Mouse (Mus musculus): ENCODE measurements at regions not wholly inside any gene's neighbourhood (a gene's known extent, or its start where the extent isn't known, plus 50 kb on each side); places are given as distances from the start of the nearest gene placed in this dataset.
"Not testable (repeated sequence)": the region's sequence is repeated elsewhere in the genome, so short reads cannot be mapped to it uniquely, and the experiment has no call there.

GRCm38 (mm10) chr10:86636953-86637376, 68.3 kb downstream of the Hsp90b1 start:
- peak; percentile 14 to 75 for DNase-seq (ENCODE audit: low spot score in 2 of 2)

- not testable (repeated sequence) for DNase-seq (ENCODE audit: low spot score in 2 of 2)
Measured at GRCm38 (mm10) chr10:86636515-86636914, 68.8 kb downstream of the Hsp90b1 start.

DNA sequence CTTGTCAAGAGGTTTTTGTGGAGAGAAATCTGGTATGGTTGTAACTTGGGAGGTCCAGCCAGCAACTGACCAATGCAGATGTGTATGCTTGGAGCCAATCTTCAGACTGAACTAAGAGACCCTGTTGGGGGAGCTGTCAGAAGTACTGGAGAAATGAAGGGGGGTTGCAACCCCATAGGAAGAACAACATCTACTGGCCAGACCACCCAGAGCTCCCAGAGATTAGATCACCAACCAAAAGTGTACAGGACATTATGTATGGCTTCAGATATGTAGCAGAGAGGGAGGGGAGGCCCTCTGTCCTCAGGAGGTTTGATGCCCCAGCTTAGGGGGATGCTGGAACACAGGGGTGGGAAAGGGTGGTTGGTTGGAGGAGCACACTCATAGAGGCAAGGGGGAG, 78.6 kb downstream of the Hsp90b1 start:
- not testable (repeated sequence) for DNase-seq (ENCODE audit: low spot score in 2 of 2)

- DNase-seq (ENCODE audit: low spot score in 2 of 2): not testable (repeated sequence)
Measured at GRCm38 (mm10) chr10:86617958-86618664, 87.2 kb downstream of the Hsp90b1 start.

DNA sequence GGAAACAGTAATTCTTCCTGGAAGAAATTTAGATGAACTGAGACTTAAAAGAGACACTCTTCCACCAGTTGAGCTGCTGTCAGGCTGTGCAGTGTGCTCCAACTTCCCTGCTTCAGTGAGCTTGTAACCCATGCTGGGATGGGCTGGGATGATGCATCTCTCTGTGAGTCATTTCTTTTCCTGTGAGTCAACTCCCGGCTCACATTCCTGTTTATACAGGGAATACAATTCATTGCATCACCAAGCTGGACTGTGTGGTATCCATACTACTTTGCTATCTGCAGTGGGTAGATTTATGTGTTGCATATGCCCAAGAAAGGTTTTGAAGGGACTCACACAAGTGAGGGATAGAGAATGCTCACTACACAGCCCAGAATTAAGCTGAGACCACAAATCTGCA, 93.0 kb downstream of the Hsp90b1 start:
- DNase-seq (ENCODE audit: low spot score in 2 of 2): peak in 1 of 2 experiments; percentile 8

DNA sequence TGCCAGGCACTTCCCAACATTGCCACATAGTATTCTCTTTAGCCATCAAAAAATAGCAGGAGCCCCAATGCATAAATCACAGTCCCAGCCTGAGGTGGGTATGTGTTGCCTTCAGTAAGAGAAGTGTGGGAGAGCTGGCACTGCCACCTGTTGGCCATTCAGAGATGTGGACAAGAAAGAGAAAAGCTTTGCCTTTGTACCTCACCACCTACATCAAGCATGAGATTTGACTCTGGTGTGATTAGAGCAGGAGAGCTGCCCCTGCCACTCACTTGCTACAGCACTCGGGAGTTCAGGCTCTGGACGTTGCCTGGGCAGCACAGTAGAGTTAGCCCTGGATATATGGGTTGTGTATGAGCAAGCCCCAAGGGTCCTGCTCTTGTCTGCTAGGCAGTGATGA, 95.3 kb downstream of the Hsp90b1 start:
- DNase-seq (ENCODE audit: low spot score in 2 of 2): not testable (repeated sequence)

DNA sequence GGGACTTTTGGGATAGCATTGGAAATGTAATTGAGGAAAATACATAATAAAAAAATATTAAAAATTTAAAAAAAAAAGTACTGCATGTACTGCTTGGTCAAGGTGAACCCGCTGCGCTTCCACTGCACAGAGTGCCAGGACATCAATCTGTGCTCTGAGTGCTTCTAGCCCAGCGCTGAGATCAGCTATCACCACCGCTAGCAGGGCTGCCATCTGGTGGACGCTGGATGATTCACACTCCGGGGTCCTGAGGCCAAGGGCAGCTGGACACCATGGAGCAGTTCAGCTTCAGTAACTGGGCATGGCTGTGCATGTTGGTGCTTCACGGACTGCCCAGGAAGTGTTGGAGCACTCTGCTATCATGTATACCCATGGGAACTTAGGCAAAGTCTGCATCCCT, 102.1 kb upstream of the Syn3 start:
- not testable (repeated sequence) for DNase-seq (ENCODE audit: low spot score in 2 of 2)

GRCm38 (mm10) chr10:86599991-86600390, 101.3 kb upstream of the Syn3 start:
- DNase-seq (ENCODE audit: low spot score in 2 of 2): not testable (repeated sequence)

GRCm38 (mm10) chr10:86590211-86590610, 91.5 kb upstream of the Syn3 start:
- DNase-seq (ENCODE audit: low spot score in 2 of 2): not testable (repeated sequence)

GRCm38 (mm10) chr10:86566875-86567274, 68.2 kb upstream of the Syn3 start:
- not testable (repeated sequence) for DNase-seq (ENCODE audit: low spot score in 2 of 2)

DNA sequence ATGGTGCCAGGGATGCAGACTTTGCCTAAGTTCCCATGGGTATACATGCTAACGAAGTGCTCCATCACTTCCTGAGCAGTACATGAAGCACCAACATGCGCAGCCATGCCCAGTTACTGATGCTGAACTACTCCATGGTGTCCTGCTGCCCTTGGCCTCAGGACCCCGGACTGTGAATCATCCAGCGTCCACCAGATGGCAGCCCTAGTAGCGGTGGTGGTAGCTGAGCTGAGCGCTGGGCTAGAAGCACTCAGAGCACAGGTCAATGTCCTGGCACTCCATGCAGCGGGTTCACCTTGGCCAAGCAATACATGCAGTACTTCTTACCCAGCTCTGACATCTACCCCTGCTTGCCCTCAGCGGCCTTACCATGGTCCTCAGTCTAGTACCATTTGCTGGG, 57.1 kb upstream of the Syn3 start:
- no peak for DNase-seq (ENCODE audit: low spot score in 2 of 2)
